Mouse (Mus musculus): ENCODE results near the gene Oxgr1. TPM values are rescaled to one million over a fixed set of nuclear protein-coding genes. Genes with fewer than 3 reads are reported as not detected.
"Not testable (repeated sequence)": the region's sequence is repeated elsewhere in the genome, so short reads cannot be mapped to it uniquely, and the experiment has no call there.

Gene Oxgr1
- not detected in 2 replicates for total RNA-seq (2015)
- total RNA-seq (2017) = not detected in 2 replicates

DNA sequence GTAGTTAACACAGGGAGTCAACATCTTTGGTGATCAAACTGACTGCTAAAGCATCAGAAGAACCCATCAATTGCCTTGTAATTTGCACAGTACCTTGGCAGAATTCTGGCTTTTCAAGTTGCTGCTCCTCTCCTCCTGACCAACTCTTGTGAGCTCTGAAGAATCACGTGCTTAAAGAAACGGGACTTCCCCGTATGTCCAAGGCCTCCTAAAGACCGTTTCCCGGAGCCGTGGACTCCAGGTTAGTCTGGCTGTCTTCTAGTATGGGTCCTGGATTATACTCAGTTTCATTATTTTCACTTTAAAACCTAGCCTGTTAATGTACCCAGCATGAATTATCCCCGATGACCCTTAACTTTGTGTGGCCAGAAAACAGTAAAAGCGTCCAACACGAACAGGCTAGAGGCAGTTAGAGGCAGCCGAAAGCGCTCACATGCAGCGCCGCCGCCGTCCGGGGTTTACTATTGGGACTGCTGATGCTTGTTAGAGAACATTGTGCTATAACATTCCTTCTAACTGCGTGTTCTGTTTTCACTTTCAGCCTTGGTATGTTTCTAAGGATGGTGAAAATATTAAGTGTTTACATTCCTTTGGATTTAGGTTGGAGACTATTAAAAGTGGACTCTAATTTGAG lies at the start of gene Oxgr1:
Gene Oxgr1, minus strand, starts transcription at position 249 of the 634 bp plus-strand sequence.
- ATAC-seq (replicated peaks; ENCODE audit: poor library complexity) = no peak

DNA sequence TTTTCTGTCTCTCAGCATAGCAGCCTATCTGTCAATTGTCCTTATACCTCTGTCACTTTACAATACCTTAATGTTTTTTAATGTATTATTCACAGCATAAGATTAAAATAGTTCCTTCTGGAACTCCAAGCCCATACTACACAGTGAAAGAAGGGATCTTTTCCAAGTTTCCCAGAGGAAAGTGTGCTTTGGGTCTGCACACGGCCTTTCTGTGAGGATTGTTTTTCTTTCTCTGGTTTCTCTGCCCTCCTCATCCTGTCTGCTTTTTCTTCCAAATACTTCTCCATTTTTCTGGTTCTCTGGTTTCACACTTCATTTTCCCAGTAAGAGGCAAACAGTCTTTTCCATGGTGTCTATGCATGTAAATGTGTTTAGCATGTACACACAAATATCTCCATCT lies 48.2 kb upstream of the Oxgr1 start:
- no peak for ATAC-seq (replicated peaks; ENCODE audit: poor library complexity)

DNA sequence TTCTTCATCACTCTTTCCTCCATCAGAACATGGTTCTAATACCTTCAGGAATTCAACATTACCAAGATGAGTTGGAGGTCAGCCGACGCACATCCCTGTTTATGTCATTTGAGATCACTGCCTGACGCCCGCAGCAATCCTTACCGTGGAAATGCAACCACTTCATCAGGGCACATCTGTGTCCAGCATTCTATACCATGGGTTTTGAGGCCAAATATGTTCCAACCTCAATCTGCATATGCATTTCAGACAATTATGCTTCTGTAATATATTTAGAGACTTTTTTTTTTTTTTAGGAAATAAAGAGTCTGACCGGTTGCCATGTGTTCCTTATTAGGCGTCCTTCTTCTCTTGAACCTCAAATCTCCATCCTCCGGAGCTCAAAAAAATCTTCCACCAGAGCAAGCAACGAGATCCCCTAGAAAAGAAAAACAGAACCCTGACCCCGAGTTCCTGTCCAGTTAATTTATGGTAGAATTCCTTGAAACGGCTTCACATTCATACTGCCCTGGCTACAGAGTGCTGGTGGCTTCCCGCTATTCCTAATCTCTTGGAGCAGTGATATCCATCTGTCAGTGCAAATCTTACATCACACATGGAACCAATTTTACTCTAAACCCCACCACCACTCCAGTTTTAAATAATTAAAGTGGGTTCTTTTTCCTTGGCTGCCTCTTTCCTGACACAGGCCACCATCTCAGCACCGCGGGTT lies 47.6 kb upstream of the Oxgr1 start:
- no peak for ATAC-seq (replicated peaks; ENCODE audit: poor library complexity)

DNA sequence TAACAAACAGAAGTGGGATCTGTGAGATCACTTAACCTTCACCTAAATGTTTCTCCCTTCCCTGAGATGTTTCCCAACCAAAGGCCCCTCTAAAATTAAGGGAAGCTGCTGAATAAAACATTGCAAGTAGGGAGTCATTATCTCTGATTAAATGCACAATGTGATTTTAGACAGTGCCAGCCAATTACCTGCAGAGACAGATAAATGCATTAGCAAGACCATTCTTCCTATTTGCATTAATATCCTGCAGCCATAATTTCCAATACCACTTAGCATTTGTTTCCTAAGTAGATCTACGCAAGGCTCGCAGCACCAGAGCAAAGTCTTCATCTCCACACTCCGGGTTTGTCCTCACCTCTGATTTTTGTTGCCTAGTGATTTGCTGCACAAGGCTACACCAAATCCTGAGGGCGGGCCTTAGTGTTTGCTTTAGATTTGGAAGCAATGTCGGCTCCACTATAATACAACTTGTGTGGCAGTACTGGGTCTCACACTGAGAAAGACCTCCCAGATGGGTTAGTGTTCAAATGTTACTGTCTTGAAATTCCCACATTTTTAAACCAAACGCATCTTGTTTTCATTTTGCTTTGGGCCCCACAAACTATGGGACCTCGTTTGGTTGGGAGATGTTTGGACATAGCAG lies 46.9 kb upstream of the Oxgr1 start:
- ATAC-seq (replicated peaks; ENCODE audit: poor library complexity) = no peak

DNA sequence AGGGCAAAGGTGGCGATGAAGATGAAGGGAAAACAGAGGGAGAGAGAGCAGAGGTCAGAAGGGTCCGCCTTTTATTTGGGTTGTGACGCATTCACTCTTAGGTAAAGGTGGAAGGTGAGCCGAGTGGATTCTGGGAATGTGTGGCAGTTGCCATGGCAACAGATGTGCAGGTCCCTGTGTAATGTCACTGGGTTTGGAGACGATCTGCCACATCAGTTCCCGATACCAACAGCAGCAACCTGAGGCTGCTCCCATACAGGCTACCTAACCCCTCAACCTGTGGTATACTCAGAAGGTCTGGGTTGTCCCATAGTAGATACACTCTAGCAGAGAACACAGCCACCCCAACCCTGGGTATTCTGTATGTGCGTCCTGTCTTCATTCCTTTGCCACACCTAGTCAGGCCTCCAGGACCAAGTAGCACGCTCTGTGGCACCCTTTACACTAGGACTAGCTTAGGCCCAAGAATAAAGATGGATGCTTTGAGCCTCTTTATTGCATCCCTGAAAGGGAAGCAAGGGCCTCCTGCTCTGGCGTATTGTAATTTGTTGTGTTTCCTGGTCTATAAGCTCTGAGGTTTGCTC lies 41.9 kb upstream of the Oxgr1 start:
- no peak for ATAC-seq (replicated peaks; ENCODE audit: poor library complexity)

DNA sequence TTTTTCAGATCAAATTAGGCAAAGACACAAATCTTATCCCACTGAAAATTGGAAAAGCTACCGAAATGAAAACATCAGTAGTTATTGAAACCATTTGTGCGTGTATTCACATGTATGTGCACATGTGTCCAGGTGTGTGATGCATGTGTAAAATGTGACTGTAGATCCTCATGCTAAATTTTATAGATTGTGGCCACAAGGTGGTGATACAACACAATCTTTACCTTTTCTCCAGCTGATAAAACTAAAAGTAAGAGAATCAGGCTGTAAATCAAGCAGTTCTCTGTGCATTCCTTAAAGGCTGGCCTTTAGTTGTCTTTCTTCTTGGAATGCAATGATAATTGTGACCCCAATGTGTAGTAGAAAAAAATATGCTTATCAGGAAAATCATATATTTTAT lies 34.0 kb upstream of the Oxgr1 start:
- peak; percentile 78 for ATAC-seq (replicated peaks; ENCODE audit: poor library complexity)

DNA sequence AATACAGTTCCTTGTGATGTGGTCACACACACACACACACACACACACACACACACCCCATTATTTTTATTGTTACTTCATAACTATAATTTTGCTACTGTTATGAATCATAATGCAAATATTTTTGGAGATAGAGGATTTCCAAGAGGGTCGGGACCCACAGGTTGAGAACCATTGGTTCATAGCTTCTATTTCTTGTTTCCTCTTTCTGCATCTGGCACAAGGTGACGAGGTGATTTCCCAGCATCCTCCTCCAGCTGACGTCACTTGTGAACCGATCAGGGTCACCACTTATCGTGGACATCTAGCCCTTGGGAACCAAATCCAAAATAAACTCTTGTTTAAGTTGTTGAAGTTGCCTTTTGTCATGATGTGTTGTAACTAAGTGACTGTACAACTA lies 33.5 kb upstream of the Oxgr1 start:
- no peak for ATAC-seq (replicated peaks; ENCODE audit: poor library complexity)

DNA sequence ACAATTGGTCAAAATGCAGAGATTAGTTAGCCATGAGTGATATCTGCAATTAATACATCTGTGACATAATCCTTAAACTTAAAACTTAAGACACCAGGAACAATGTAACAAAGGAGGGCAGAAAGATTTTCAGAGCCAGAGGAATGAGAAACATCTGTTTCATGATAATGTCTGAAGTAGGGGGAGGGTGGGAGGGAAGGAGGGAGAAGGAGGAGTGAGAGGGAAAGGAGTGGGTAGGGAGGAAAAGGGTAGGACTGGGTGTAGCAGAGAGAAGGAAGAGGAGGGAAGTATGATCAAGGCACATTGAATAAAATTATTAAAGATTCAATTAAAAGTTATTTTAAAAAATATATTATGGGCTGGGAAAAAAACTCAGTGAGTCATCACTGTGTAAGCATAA lies 32.0 kb upstream of the Oxgr1 start:
- ATAC-seq (replicated peaks; ENCODE audit: poor library complexity) = no peak

DNA sequence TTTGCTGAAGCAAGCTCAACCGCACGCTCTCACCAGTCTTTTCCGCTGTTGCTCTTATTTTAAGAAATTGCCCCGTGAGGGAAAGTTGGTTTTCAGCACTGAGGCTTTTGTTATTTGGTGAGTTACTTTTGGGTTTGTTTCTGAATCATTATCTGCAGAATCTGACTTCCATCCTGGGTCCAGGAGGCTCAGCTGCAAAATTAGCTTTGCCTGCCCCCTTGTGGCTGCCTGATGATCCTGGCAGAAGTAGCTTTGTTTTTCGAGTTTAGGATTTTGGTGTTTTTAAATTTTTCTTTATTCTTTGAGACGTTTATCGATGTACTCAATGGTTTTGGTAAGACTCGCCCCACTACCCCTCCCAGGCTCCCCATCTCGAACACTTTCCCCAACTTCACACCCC lies 18.9 kb upstream of the Oxgr1 start:
- ATAC-seq (replicated peaks; ENCODE audit: poor library complexity) = peak; percentile 68

DNA sequence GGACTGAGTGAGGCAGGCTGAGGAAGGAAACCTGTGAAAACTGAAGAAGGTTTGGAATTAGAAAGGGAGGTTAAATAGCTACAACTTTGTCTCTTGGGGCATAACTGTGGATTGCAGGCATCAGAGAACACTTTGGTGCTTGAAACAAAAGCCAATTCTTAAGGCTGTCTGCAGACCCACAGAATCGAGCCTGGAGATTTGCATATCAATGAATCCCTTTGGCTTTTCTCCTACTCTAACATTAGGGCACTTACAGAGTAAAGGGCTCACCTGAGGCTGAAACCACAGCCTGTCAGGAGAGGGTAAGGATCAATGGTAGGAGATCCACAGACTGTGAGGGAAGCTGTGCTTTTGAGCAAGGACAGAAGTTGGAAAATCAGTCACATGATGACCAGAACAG lies 8.8 kb downstream of the Oxgr1 start:
- no peak for ATAC-seq (replicated peaks; ENCODE audit: poor library complexity)

DNA sequence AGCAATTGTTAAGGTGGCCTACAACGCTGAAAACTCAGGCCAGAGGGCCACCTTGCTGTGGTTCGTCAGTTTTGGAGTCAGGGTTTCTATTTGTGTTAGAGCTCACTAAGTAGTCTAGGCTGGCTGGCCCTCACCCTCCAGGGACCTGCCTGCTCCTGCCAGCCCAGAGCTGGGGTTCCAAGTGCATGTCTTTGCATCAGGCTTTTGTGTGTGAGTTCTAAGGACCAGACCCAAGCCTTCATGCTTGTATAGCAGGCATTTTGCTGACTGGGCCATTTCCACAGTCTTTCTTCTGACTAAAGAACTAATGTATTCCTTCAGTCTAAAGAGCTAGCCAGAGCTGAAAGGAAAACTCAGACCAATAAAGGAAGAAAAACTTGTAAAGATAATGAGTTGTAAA lies 22.3 kb downstream of the Oxgr1 start:
- no peak for ATAC-seq (replicated peaks; ENCODE audit: poor library complexity)

DNA sequence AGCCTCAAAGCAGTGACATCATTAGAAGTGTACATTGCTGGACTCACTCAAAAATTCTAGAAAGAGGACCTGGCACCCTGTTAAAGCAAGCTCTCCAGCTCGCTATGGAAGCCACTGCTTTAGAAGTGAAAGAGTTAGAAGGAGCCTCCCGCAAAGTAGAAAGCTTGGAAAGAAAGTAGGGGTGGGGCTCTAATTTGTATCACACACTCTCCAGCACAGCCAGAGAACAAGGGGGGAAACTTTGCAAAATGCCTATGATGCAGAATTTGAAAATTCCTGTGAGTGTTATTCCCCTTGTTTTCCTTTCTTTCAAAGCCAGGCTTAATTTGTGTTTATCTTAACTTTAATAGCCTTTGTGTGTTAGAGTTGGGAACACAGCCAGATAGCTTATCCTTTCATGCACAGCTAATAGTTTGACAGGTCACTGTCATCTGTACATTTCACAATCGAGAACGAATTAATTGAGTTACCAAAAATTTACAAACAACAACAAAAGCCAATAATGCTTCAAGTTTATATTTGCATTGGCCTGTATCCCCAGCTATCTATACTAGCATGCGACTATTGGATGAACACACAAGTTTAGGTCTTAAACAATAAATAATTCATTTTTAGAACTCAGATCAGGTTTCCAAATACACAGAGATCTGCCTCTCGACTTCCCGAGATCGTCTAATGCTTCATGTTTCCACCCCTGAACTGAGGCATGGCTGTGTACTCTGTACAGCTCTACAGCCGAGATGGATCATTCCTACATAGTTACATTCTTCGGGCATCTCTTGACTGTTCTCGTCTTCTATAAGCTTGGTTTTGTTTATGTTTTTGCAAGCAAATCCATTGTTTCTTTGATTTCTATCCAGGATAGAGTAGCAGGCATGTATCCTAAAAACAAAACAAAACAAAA lies 32.0 kb downstream of the Oxgr1 start:
- ATAC-seq (replicated peaks; ENCODE audit: poor library complexity) = no peak

DNA sequence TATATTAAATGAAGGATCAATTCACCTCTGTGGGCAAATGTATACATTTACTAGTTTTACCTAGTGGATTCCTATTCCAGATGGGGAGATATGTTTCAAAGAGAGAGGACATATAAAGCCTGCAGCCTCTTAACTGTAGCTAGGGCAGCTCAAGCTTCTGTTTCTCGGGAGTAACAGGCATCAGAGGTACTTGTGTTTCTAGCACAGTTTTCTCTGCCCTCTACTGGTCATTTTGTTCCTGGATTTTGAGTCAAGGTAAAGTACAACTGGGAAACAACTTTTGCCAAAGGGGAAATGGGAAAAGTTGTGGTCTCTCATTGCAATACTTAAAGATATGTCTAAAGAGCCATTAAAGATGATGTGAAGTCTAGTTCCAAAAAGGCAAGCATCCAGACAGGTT lies 37.1 kb downstream of the Oxgr1 start:
- ATAC-seq (replicated peaks; ENCODE audit: poor library complexity) = 0 out of 2 replicates have a peak, but pooled peaks have one; percentile 29

DNA sequence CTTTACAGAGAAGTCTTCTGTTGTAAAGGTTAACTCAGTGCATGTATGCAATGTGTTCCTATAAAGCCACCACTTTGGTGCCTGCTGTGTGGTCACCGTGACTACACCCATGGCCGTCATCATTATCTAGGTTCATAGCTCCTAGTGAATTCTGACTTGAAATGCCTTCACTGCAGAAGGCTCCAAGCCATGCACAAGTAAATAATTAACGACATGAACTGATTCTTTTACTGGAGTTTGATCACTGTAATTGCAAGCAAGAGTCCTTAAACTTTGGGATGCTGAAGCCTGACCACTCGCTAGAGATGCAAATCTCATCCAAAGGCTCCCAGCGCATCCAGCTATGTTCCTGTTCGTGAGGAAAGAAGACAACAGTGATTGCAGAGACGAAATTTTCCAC lies 38.6 kb downstream of the Oxgr1 start:
- no peak for ATAC-seq (replicated peaks; ENCODE audit: poor library complexity)

DNA sequence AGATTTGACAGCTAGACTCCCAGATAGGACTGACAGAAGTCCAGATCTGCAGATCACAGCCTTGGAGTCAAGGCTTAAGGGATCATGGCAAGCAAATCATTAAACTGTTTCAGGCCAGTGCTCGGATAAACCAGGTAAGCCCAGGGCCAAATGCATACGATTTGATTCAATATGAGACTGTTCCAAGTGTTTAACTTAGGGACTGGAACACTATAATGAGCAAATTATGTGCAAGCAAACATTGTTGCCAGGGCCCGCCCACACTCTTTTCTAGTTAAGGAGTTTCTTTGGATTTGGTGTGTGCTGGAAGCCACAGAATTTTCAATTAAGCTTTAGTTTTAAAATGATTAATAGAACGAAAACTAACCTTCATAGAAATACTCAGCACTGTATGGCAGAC lies 39.6 kb downstream of the Oxgr1 start:
- no peak for ATAC-seq (replicated peaks; ENCODE audit: poor library complexity)

DNA sequence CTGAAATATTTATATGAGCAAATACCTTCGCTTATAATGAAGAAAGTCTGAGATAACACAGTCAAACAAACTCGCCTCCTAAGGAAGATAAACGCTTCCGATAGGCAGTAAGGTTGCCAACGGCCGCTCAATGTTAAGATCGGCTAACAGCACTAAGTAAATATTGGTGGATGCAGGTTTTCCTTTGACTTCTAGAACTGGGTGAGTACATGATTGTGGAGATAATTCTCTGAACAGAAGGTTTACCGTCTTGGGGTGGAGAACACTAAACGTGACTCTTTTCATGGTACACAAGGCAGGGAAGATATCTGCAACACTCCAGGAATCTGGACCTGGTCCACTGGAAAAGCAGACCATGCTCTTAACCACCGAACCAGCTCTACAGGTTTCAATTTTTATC lies 52.6 kb downstream of the Oxgr1 start:
- ATAC-seq (replicated peaks; ENCODE audit: poor library complexity) = no peak

DNA sequence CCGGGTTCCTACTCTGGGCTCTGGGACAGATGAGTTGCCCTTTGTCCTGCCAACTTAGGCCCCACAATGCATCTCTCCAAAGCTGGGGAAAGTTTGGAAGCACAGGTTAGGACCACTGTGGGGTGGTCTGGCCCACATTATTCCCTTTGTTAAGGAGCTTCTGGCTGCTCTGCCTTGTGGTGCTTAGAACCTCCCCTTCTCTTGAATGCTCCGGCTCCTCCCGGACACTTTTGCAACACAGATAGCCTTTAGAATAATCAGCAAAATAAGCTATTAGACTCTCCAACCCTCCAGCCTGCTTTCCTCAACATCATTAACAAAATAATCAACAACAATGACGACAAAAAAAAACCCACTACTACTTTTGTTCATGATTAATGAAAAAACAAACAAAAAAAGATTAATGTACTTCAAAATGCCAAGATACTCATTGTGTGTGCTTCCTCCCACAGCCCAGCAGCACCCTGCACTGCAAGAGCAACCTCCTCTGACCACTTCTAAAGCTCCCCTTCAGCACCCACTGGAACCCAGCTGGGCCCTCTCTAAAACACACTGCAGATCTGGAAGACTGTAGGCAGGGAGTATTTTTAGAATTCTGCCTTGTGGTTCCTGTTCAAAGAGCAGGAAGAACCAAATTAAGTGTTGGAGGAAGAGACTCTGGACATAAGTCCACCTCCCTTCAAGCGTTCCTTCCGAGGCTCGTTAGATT lies 53.1 kb downstream of the Oxgr1 start:
- ATAC-seq (replicated peaks; ENCODE audit: poor library complexity) = no peak

DNA sequence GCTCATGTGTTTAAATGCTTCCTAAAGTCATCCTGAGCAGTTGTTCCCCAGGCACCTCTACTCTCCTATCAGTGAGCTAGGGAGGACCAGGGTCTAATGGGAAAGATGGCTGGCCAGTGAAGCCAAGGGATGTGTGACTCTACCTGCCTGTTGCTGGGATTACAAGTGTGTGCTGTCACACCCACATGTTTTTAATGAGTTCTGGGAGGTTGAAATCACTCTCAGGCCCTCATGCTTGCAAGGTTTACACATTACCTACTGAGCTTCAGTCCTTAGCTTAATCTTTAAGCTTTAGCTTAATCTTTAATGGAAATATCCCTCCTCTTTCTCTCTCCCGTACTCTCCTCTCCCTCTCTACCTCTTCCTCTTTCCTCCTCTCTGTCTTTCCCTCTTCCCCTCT lies 55.0 kb downstream of the Oxgr1 start:
- ATAC-seq (replicated peaks; ENCODE audit: poor library complexity) = no peak

DNA sequence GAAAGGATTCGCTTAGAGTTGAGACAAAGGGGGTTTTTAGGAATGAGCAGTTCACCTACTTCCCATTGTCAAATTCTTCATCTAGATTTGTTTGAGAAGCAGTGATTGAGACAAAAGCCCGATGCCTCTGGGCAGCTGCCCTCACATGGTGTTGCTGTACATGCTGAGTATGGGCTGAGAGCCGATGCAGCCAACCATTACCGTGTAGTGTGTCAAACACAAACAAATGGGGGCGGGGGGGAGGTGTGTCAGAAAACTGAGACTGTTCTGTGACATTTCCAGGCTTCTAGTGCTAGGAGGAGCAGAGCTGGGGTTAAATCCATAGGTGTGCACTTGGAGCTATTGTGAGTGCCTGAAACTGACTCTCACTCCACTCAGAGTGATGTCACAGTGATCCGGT lies 55.5 kb downstream of the Oxgr1 start:
- no peak for ATAC-seq (replicated peaks; ENCODE audit: poor library complexity)

DNA sequence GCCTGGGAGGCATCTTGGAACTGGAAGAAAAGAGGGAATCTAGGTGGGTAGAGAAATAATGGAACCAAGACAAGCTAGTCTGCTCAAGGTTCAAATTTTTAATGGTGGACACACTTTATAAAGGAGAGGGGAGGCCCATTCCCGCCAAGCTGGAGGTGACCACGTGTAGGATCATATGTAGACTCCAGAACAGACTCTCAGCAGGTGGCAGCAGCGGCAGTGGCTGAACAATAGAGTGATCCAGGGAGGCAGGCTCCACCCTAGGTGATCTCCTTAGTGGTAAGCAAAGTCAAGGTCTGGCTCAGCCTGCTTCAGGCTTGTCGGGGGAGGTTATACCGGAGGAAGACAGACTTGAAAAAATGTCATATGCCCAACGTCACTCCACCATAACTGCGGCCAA lies 55.9 kb downstream of the Oxgr1 start:
- ATAC-seq (replicated peaks; ENCODE audit: poor library complexity) = not testable (repeated sequence)
